In genomic region chr14:122487366-122487765, GRCm38 (mm10) we compare ENCODE assay signal across 18 mouse cellular contexts. TPM values are rescaled to one million over a fixed set of nuclear protein-coding genes. Genes with fewer than 3 reads are reported as not detected.
DNase-seq lines count a peak whose midpoint lies in the region; ATAC-seq lines count a peak whose summit lies in the region.
"Had no signal": no experiment of that assay in that cellular context is flagged by ENCODE, and none has a peak within 500 bp of the region (broad histone marks: within the 10 kb centered on the region; RNA-seq: fewer than 3 reads in every experiment).

No protein-coding gene starts in this region.

- no peak overlapping the region for H3K27ac ChIP-seq in forebrain, embryonic 10.5 days
- no peak overlapping the region for H3K27ac ChIP-seq in forebrain, embryonic 11.5 days (ENCODE audit: low read depth, low read length)
- H3K27ac ChIP-seq in embryonic facial prominence, embryonic 10.5 days (replicated peaks) = no peak overlapping the region
- no peak overlapping the region for H3K27ac ChIP-seq in limb, embryonic 11.5 days (replicated peaks; ENCODE audit: low read depth, low read length)
- H3K27ac ChIP-seq: embryonic facial prominence, embryonic 12.5 days had no signal

- H3K4me1 ChIP-seq in forebrain, embryonic 10.5 days = peaks cover 71% of the 10 kb centered on the region
- H3K4me1 ChIP-seq in forebrain, embryonic 11.5 days (replicated peaks; ENCODE audit: control insufficient read depth, insufficient read depth, low read length) = peaks cover 17% of the 10 kb centered on the region
- peaks cover 29% of the 10 kb centered on the region for H3K4me1 ChIP-seq in embryonic facial prominence, embryonic 10.5 days
- peaks cover 32% of the 10 kb centered on the region for H3K4me1 ChIP-seq in limb, embryonic 11.5 days (ENCODE audit: control insufficient read depth, insufficient read depth, low read length)

- 2% methylated on average over 5 of the region's 5 CpGs for WGBS in forebrain, embryonic 10.5 days
- WGBS in forebrain, embryonic 11.5 days = 3% methylated on average over 5 of the region's 5 CpGs
- WGBS in embryonic facial prominence, embryonic 10.5 days = under 1% methylated on average over 5 of the region's 5 CpGs
- WGBS in limb, embryonic 11.5 days = 2% methylated on average over 5 of the region's 5 CpGs

- H3K27me3 ChIP-seq in forebrain, embryonic 10.5 days (ENCODE audit: poor library complexity, severe bottlenecking) = peaks cover 98% of the 10 kb centered on the region
- H3K27me3 ChIP-seq in forebrain, embryonic 11.5 days (ENCODE audit: control insufficient read depth, insufficient read depth, low read length) = peaks cover 42% of the 10 kb centered on the region
- peaks cover 97% of the 10 kb centered on the region for H3K27me3 ChIP-seq in embryonic facial prominence, embryonic 10.5 days (replicated peaks; ENCODE audit: low read depth, poor library complexity, severe bottlenecking)
- peaks cover 31% of the 10 kb centered on the region for H3K27me3 ChIP-seq in limb, embryonic 11.5 days (ENCODE audit: control insufficient read depth, insufficient read depth, low read length)

- H3K4me3 ChIP-seq in forebrain, embryonic 10.5 days = 0 out of 2 replicates have a peak overlapping the region, but pooled peaks have one; percentile 6
- H3K4me3 ChIP-seq in forebrain, embryonic 11.5 days (ENCODE audit: low read depth, low read length) = no peak overlapping the region
- H3K4me3 ChIP-seq in embryonic facial prominence, embryonic 10.5 days = no peak overlapping the region
- H3K4me3 ChIP-seq in limb, embryonic 11.5 days (ENCODE audit: low read depth, low read length) = no peak overlapping the region
- H3K4me3 ChIP-seq: embryonic facial prominence, embryonic 12.5 days had no signal

- DNase-seq in forebrain, embryonic 10.5 days (ENCODE audit: extremely low spot score, low spot score) = peak; percentile 50
- DNase-seq in forebrain, embryonic 11.5 days (ENCODE audit: low spot score) = no peak
- peak; percentile 22 for DNase-seq in brain, adult 2 months (ENCODE audit: low read depth, low spot score)
- peak; percentile 57 for DNase-seq in embryonic facial prominence, embryonic 10.5 days (ENCODE audit: low spot score)
- DNase-seq in limb, embryonic 11.5 days (ENCODE audit: low spot score) = peak; percentile 60
- no peak for DNase-seq in adrenal gland, adult 18-20 months (ENCODE audit: low spot score in 2 of 2)
- DNase-seq in natural killer cell, adult 2 months (ENCODE audit: low spot score in 2 of 2) = no peak
- no peak for DNase-seq in layer of hippocampus, adult 11-12 months (ENCODE audit: low spot score)
- DNase-seq: kidney, postnatal 25 days; lung, adult 18-20 months; right cerebral cortex, adult 18-20 months had no signal

- H3K9ac ChIP-seq in forebrain, embryonic 11.5 days (ENCODE audit: low read length) = no peak overlapping the region
- no peak overlapping the region for H3K9ac ChIP-seq in limb, embryonic 11.5 days (ENCODE audit: low read length)
- H3K9ac ChIP-seq: embryonic facial prominence, embryonic 12.5 days had no signal

- ATAC-seq in forebrain, embryonic 11.5 days (replicated peaks; ENCODE audit: low FRiP score) = no peak
- ATAC-seq in limb, embryonic 11.5 days (ENCODE audit: insufficient number of reproducible peaks, low FRiP score, low TSS enrichment, low read depth) = no peak

- H3K4me2 ChIP-seq in forebrain, embryonic 11.5 days (ENCODE audit: low read depth, low read length, severe bottlenecking) = no peak overlapping the region
- H3K4me2 ChIP-seq in limb, embryonic 11.5 days (ENCODE audit: low read depth, severe bottlenecking) = no peak overlapping the region
- H3K4me2 ChIP-seq: embryonic facial prominence, embryonic 12.5 days had no signal

- H3K36me3 ChIP-seq in forebrain, embryonic 10.5 days (replicated peaks) = no peaks in the 10 kb centered on the region
- H3K36me3 ChIP-seq in forebrain, embryonic 11.5 days (ENCODE audit: control insufficient read depth, insufficient read depth, low read length) = no peaks in the 10 kb centered on the region
- H3K36me3 ChIP-seq in embryonic facial prominence, embryonic 10.5 days (replicated peaks) = no peaks in the 10 kb centered on the region
- no peaks in the 10 kb centered on the region for H3K36me3 ChIP-seq in limb, embryonic 11.5 days (ENCODE audit: control insufficient read depth, insufficient read depth, low read length)
- H3K36me3 ChIP-seq: embryonic facial prominence, embryonic 12.5 days had no signal

- H3K9me3 ChIP-seq in forebrain, embryonic 10.5 days = no peaks in the 10 kb centered on the region
- no peaks in the 10 kb centered on the region for H3K9me3 ChIP-seq in forebrain, embryonic 11.5 days (ENCODE audit: control insufficient read depth, low read length)
- H3K9me3 ChIP-seq in embryonic facial prominence, embryonic 10.5 days = no peaks in the 10 kb centered on the region
- H3K9me3 ChIP-seq in limb, embryonic 11.5 days (ENCODE audit: control insufficient read depth, low read length) = no peaks in the 10 kb centered on the region
- H3K9me3 ChIP-seq: embryonic facial prominence, embryonic 12.5 days had no signal

RNA-seq across cellular contexts. Expression of gene Gm10837, which starts 3.0 kb away (rescaled TPM):
- polyA plus RNA-seq in forebrain, embryonic 10.5 days (2016; fragmentation: Nextera tagmentation; extraction: Ambion mirVana) = 0.27 TPM in 1 of 2 replicates, not detected in the other
- 0.29 and 0.48 TPM in 2 replicates for polyA plus RNA-seq in forebrain, embryonic 11.5 days (2014; fragmentation: Nextera tagmentation; extraction: Ambion mirVana)
- polyA plus RNA-seq in embryonic facial prominence, embryonic 10.5 days (2016; fragmentation: Nextera tagmentation; extraction: Ambion mirVana) = 0.31 TPM in 1 of 2 replicates, not detected in the other
- 0.16 and 0.19 TPM in 2 replicates for polyA plus RNA-seq in limb, embryonic 11.5 days (2014; fragmentation: Nextera tagmentation; extraction: Ambion mirVana)
- not detected for total RNA-seq in adrenal gland, adult 18-20 months (2021)
- total RNA-seq: gastrocnemius, adult 18-20 months; left cerebral cortex, postnatal 36 days; monocyte, adult 5-6 weeks had no signal
- polyA plus RNA-seq: C2C12; embryonic facial prominence, embryonic 12.5 days; heart, postnatal 0 days; stomach, embryonic 14.5 days had no signal

RNA-seq across cellular contexts. Expression of gene Zic2, which starts 12.1 kb away (rescaled TPM):
- polyA plus RNA-seq in forebrain, embryonic 10.5 days (2016; fragmentation: Nextera tagmentation; extraction: Ambion mirVana) = 7.0 and 7.3 TPM in 2 replicates
- 10.3 and 11.4 TPM in 2 replicates for polyA plus RNA-seq in forebrain, embryonic 11.5 days (2014; fragmentation: Nextera tagmentation; extraction: Ambion mirVana)
- 2.2 and 2.4 TPM in 2 replicates for polyA plus RNA-seq in embryonic facial prominence, embryonic 10.5 days (2016; fragmentation: Nextera tagmentation; extraction: Ambion mirVana)
- polyA plus RNA-seq in limb, embryonic 11.5 days (2014; fragmentation: Nextera tagmentation; extraction: Ambion mirVana) = 5.1 and 5.6 TPM in 2 replicates
- total RNA-seq in adrenal gland, adult 18-20 months (2021) = not detected
- total RNA-seq: gastrocnemius, adult 18-20 months; monocyte, adult 5-6 weeks had no signal
- polyA plus RNA-seq: heart, postnatal 0 days; stomach, embryonic 14.5 days had no signal

RNA-seq across cellular contexts. Expression of gene Zic5, which starts 21.9 kb away (rescaled TPM):
- polyA plus RNA-seq in forebrain, embryonic 10.5 days (2016; fragmentation: Nextera tagmentation; extraction: Ambion mirVana) = 20.7 and 21.5 TPM in 2 replicates
- 28.6 and 30.0 TPM in 2 replicates for polyA plus RNA-seq in forebrain, embryonic 11.5 days (2014; fragmentation: Nextera tagmentation; extraction: Ambion mirVana)
- polyA plus RNA-seq in embryonic facial prominence, embryonic 10.5 days (2016; fragmentation: Nextera tagmentation; extraction: Ambion mirVana) = 6.2 and 6.9 TPM in 2 replicates
- 11.3 and 12.5 TPM in 2 replicates for polyA plus RNA-seq in limb, embryonic 11.5 days (2014; fragmentation: Nextera tagmentation; extraction: Ambion mirVana)
- not detected for total RNA-seq in adrenal gland, adult 18-20 months (2021)
- total RNA-seq: gastrocnemius, adult 18-20 months had no signal
- polyA plus RNA-seq: heart, postnatal 0 days; stomach, embryonic 14.5 days had no signal

RNA-seq across cellular contexts. Expression of gene Gm5089, which starts 36.5 kb away (rescaled TPM):
- polyA plus RNA-seq in forebrain, embryonic 10.5 days (2016; fragmentation: Nextera tagmentation; extraction: Ambion mirVana) = 1.0 and 1.9 TPM in 2 replicates
- 1.7 and 2.4 TPM in 2 replicates for polyA plus RNA-seq in forebrain, embryonic 11.5 days (2014; fragmentation: Nextera tagmentation; extraction: Ambion mirVana)
- polyA plus RNA-seq in embryonic facial prominence, embryonic 10.5 days (2016; fragmentation: Nextera tagmentation; extraction: Ambion mirVana) = 0.50 and 0.56 TPM in 2 replicates
- polyA plus RNA-seq in limb, embryonic 11.5 days (2014; fragmentation: Nextera tagmentation; extraction: Ambion mirVana) = 0.24 and 0.33 TPM in 2 replicates
- not detected for total RNA-seq in adrenal gland, adult 18-20 months (2021)
- total RNA-seq: gastrocnemius, adult 18-20 months; monocyte, adult 5-6 weeks had no signal
- polyA plus RNA-seq: C2C12; heart, postnatal 0 days; stomach, embryonic 14.5 days had no signal

RNA-seq across cellular contexts. Expression of gene Pcca, which starts 46.8 kb away (rescaled TPM):
- 38.9 and 39.0 TPM in 2 replicates for polyA plus RNA-seq in forebrain, embryonic 10.5 days (2016; fragmentation: Nextera tagmentation; extraction: Ambion mirVana)
- 34.9 and 39.6 TPM in 2 replicates for polyA plus RNA-seq in forebrain, embryonic 11.5 days (2014; fragmentation: Nextera tagmentation; extraction: Ambion mirVana)
- polyA plus RNA-seq in embryonic facial prominence, embryonic 10.5 days (2016; fragmentation: Nextera tagmentation; extraction: Ambion mirVana) = 29.1 and 32.8 TPM in 2 replicates
- polyA plus RNA-seq in limb, embryonic 11.5 days (2014; fragmentation: Nextera tagmentation; extraction: Ambion mirVana) = 36.4 and 38.8 TPM in 2 replicates
- total RNA-seq in adrenal gland, adult 18-20 months (2021) = 100 to 1,000 TPM; 157 to 179 TPM

Comparison
In these comparisons a context has a peak if more than half of its experiments do, and no peak if none do; other contexts are left out.
1. DNase-seq: peak in forebrain, embryonic 10.5 days (single experiment), brain, adult 2 months (single experiment), embryonic facial prominence, embryonic 10.5 days (single experiment) and limb, embryonic 11.5 days (single experiment); none in forebrain, embryonic 11.5 days (single experiment), adrenal gland, adult 18-20 months (0 of 2), natural killer cell, adult 2 months (0 of 2) and layer of hippocampus, adult 11-12 months (single experiment).